Mouse (Mus musculus) heart, embryonic 10.5 days (tissue): ENCODE measurements around the gene Dync1i2. TPM values are rescaled to one million over a fixed set of nuclear protein-coding genes. Genes with fewer than 3 reads are reported as not detected.

Experiments
- DNase-seq: peaks from one replicate; pipeline ENCODE4 v3.0.0-alpha.2; 2017; ENCODE audit warnings: low spot score
- H3K27ac ChIP-seq: fragments of 300-500 bp; sonication (generic); 2 replicates; pipeline ENCODE4 v1.5.1; 2016; ENCODE audit warnings: mild to moderate bottlenecking
- H3K27me3 ChIP-seq: fragments of 300-500 bp; sonication (generic); 2 replicates; pipeline ENCODE4 v1.6.1; 2016; ENCODE audit warnings: mild to moderate bottlenecking; ENCODE audit not compliant: poor library complexity, insufficient read depth, severe bottlenecking
- H3K36me3 ChIP-seq: fragments of 300-500 bp; sonication (generic); 2 replicates; pipeline ENCODE4 v1.6.1; 2016; ENCODE audit warnings: mild to moderate bottlenecking, moderate library complexity
- H3K4me1 ChIP-seq: fragments of 300-500 bp; sonication (generic); 2 replicates; pipeline ENCODE4 v1.6.1; 2016; ENCODE audit warnings: mild to moderate bottlenecking
- H3K4me3 ChIP-seq: fragments of 300-500 bp; sonication (generic); 2 replicates; pipeline ENCODE4 v1.5.1; 2016; ENCODE audit warnings: mild to moderate bottlenecking, moderate library complexity
- H3K9me3 ChIP-seq: fragments of 300-500 bp; sonication (generic); 2 replicates; pipeline ENCODE4 v1.6.1; 2016; ENCODE audit warnings: mild to moderate bottlenecking, moderate library complexity
- WGBS: fragments of 180-500 bp; shearing (Covaris S2); methylation state at CpG from one replicate; pipeline ENCODE4 v1.1.7; 2016; 5-methylcytosine and 5-hydroxymethylcytosine counted together
- polyA plus RNA-seq: library from polyadenylated mRNA; unstranded; fragments of >200 nt; fragmentation: Nextera tagmentation; extraction: Ambion mirVana; gene quantifications from 2 replicates; pipeline ENCODE4 v1.2.1, GENCODE M21; 2016

The Dync1i2 gene
- polyA plus RNA-seq, 1 experiment from 2014 or later: 70.4 TPM

- no peak overlapping the region for H3K27ac ChIP-seq
- H3K36me3 ChIP-seq: peaks cover 59% of the 10 kb centered on the region
- no peak for DNase-seq
- H3K4me1 ChIP-seq: no peaks in the 10 kb centered on the region
- WGBS: 82% methylated on average over 5 of the region's 5 CpGs
- no peaks in the 10 kb centered on the region for H3K9me3 ChIP-seq
- H3K27me3 ChIP-seq: no peaks in the 10 kb centered on the region
- H3K4me3 ChIP-seq: no peak overlapping the region
Observed at GRCm38 (mm10) chr2:71250841-71251240, 39.3 kb downstream of the Dync1i2 start.

DNA sequence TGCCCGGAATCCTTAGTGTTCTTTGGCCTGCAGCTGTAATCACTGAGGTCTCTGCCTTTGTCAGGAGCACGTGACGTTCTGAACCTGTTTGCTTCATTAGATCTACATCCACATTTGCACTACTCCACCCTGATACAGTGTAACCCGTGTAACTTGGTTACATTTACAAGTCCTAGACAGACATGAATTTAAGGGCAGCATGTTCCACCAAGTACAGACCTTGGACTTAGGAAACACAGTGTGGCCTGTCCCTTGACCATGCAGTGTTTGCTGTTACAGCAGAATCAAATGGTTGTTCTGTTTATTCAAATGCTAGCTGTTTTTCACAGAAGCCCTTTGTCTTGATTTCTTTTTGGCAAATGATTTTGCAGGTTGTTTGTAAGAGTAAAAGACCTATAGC is 43.3 kb downstream of the Dync1i2 start:
- Histone ChIP-seq H3K4me1 (no peaks in the 10 kb centered on the region), H3K4me3 (no peak overlapping the region), H3K9me3 (no peaks in the 10 kb centered on the region), H3K27me3 (no peaks in the 10 kb centered on the region), H3K36me3 (peaks cover 80% of the 10 kb centered on the region), H3K27ac (no peak overlapping the region)
- DNase-seq: no peak
- 62% methylated on average over 4 of the region's 4 CpGs for WGBS

DNA sequence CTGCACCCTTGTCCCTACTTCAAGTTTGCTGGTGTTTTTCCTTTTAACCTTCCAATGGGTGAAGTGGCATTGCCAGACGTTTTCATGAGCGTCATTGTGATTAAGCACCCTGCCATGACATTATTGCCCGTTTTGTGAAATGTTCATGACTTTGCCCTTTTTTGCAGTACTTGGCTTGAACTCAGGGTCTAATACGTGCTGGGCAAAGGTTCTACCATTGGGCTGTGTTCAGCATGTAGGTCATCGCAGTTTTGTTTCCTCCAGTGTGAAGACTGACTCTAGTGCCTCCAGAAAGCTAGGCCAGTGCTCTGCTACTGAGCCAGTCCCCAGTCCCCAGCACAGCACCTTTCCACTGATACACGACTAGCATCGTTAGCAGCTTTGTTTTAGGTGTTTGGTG is 45.1 kb downstream of the Dync1i2 start:
- WGBS: 88% methylated on average over 7 of the region's 7 CpGs
- H3K36me3 ChIP-seq: peaks cover 78% of the 10 kb centered on the region

GRCm38 (mm10) chr2:71264585-71264984 is 53.1 kb downstream of the Dync1i2 start:
- H3K27me3 ChIP-seq: no peaks in the 10 kb centered on the region
- H3K4me3 ChIP-seq: no peak overlapping the region
- no peak overlapping the region for H3K27ac ChIP-seq
- H3K9me3 ChIP-seq: no peaks in the 10 kb centered on the region
- DNase-seq: no peak
- no peaks in the 10 kb centered on the region for H3K4me1 ChIP-seq
- H3K36me3 ChIP-seq: peaks cover 79% of the 10 kb centered on the region
- 94% methylated on average over 20 of the region's 20 CpGs for WGBS

More for the DNA sequence above, 45.1 kb downstream of the Dync1i2 start:
- Histone ChIP-seq H3K4me3 (no peak overlapping the region), H3K4me1 (no peaks in the 10 kb centered on the region), H3K27me3 (no peaks in the 10 kb centered on the region), H3K27ac (no peak overlapping the region), H3K9me3 (no peaks in the 10 kb centered on the region)
- no peak for DNase-seq

- no peak for DNase-seq
- 90% methylated on average over 8 of the region's 8 CpGs for WGBS
- Histone ChIP-seq H3K27me3 (no peaks in the 10 kb centered on the region), H3K4me3 (no peak overlapping the region), H3K27ac (no peak overlapping the region), H3K36me3 (peaks cover 54% of the 10 kb centered on the region), H3K4me1 (no peaks in the 10 kb centered on the region), H3K9me3 (no peaks in the 10 kb centered on the region)
Observed at GRCm38 (mm10) chr2:71268691-71269090, 57.2 kb downstream of the Dync1i2 start.

DNA sequence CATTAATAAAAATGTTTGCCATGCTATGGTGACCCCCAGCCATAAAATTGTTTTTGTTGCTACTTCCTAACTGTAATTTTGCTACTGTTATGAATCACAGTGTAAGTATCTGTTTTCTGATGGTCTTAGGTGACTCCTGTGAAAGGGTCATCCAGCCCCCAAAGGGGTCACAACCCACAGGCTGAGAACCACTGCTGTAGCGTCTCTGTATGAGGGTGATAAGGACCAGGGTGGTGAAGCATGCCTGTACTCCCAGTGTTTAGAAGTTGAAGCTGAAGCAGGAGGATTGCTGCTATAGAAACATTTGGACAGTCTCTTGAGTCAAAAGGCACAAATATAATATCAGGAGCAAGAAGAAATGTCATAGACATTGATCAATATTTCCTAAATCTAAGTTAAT is 57.8 kb downstream of the Dync1i2 start:
- H3K4me3 ChIP-seq: no peak overlapping the region
- H3K9me3 ChIP-seq: no peaks in the 10 kb centered on the region
- H3K36me3 ChIP-seq: peaks cover 54% of the 10 kb centered on the region
- DNase-seq: no peak
- no peaks in the 10 kb centered on the region for H3K4me1 ChIP-seq
- WGBS: 43% methylated on average over 1 of the region's 1 CpGs
- H3K27ac ChIP-seq: no peak overlapping the region
- no peaks in the 10 kb centered on the region for H3K27me3 ChIP-seq

GRCm38 (mm10) chr2:71270085-71270484 is 58.6 kb downstream of the Dync1i2 start:
- no peak overlapping the region for H3K27ac ChIP-seq
- DNase-seq: no peak
- 69% methylated on average over 4 of the region's 4 CpGs for WGBS
- no peak overlapping the region for H3K4me3 ChIP-seq
- no peaks in the 10 kb centered on the region for H3K4me1 ChIP-seq
- no peaks in the 10 kb centered on the region for H3K27me3 ChIP-seq
- no peaks in the 10 kb centered on the region for H3K9me3 ChIP-seq
- peaks cover 52% of the 10 kb centered on the region for H3K36me3 ChIP-seq

GRCm38 (mm10) chr2:71273955-71274679 is 62.6 kb downstream of the Dync1i2 start:
- Histone ChIP-seq H3K27me3 (no peaks in the 10 kb centered on the region), H3K4me1 (no peaks in the 10 kb centered on the region), H3K4me3 (no peak overlapping the region), H3K27ac (no peak overlapping the region), H3K9me3 (no peaks in the 10 kb centered on the region), H3K36me3 (peaks cover 56% of the 10 kb centered on the region)
- DNase-seq: no peak
- 72% methylated on average over 23 of the region's 23 CpGs for WGBS

DNA sequence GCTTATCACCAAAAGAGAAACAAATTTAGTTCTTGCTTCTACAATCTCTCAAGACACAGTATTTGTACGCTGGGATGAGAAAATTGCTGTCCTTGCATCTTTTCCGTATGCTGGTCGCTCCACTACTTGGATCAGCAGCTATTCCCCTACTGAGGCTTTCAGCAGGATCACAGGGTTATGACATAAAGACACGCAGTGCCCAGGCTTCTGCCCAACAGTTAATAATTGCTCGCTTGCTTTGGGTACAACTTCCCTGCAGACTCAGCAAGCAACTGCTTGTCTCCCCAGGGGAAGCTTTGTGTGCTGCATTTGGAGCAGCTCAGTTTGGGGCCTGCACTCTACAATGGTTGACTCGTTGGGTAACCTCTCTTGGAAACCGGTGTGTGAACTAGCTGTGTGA is 64.2 kb downstream of the Dync1i2 start:
- no peak for DNase-seq
- Histone ChIP-seq H3K4me1 (no peaks in the 10 kb centered on the region), H3K36me3 (peaks cover 61% of the 10 kb centered on the region), H3K27ac (no peak overlapping the region), H3K4me3 (no peak overlapping the region), H3K27me3 (no peaks in the 10 kb centered on the region), H3K9me3 (no peaks in the 10 kb centered on the region)
- 88% methylated on average over 7 of the region's 7 CpGs for WGBS

- 76% methylated on average over 23 of the region's 23 CpGs for WGBS
- H3K4me1 ChIP-seq: no peaks in the 10 kb centered on the region
- DNase-seq: no peak
- no peak overlapping the region for H3K4me3 ChIP-seq
- H3K9me3 ChIP-seq: no peaks in the 10 kb centered on the region
- no peaks in the 10 kb centered on the region for H3K27me3 ChIP-seq
- H3K27ac ChIP-seq: no peak overlapping the region
- peaks cover 68% of the 10 kb centered on the region for H3K36me3 ChIP-seq
Observed at GRCm38 (mm10) chr2:71278791-71279775, 67.6 kb downstream of the Dync1i2 start.

GRCm38 (mm10) chr2:71281981-71282380 is 70.5 kb downstream of the Dync1i2 start:
- DNase-seq: no peak
- Histone ChIP-seq H3K36me3 (peaks cover 55% of the 10 kb centered on the region), H3K27me3 (no peaks in the 10 kb centered on the region), H3K4me1 (no peaks in the 10 kb centered on the region), H3K4me3 (no peak overlapping the region), H3K27ac (no peak overlapping the region), H3K9me3 (no peaks in the 10 kb centered on the region)
- WGBS: 70% methylated on average over 1 of the region's 1 CpGs

DNA sequence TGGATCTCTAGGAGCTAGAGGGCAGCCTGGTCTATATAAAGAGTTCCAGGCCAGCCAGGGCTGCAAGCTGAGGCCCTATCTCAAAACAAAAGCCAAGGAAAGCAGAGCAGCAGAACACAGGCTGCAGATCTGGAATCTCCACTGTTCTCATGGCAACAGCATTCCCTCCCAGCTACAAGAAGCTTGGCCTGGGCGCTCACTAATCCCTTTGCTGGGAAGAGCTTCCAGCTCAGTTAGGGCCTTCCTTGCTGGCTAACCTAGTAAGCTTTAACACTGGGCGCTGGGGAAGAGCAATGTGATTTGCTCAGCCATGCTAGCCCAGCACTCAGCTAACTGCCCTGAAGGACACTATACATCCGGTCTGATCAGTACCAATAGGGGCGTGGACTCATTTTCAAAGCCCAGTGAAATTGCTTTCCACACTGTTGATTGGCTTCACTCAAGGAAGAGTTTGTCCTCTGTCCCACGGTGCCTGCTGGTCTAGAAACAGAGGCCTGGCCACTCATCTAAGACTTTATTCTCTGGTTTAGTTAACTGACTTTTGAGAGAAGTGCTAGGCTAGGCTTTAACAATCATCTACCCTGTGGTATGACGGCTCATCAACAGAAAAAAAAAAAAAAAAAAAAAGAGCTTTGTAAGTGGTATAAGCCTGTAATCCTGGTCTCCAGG is 78.7 kb downstream of the Dync1i2 start:
- no peak overlapping the region for H3K4me3 ChIP-seq
- peaks cover 40% of the 10 kb centered on the region for H3K36me3 ChIP-seq
- H3K27ac ChIP-seq: no peak overlapping the region
- 57% methylated on average over 6 of the region's 6 CpGs for WGBS
- H3K27me3 ChIP-seq: no peaks in the 10 kb centered on the region
- H3K4me1 ChIP-seq: peaks cover 7% of the 10 kb centered on the region; the same call in 1 of the 2 replicates
- no peaks in the 10 kb centered on the region for H3K9me3 ChIP-seq
- DNase-seq: no peak

- DNase-seq: no peak
- Histone ChIP-seq H3K4me1 (peaks cover 7% of the 10 kb centered on the region; the same call in 1 of the 2 replicates), H3K27me3 (no peaks in the 10 kb centered on the region), H3K9me3 (no peaks in the 10 kb centered on the region), H3K36me3 (peaks cover 39% of the 10 kb centered on the region), H3K4me3 (no peak overlapping the region), H3K27ac (no peak overlapping the region)
- 72% methylated on average over 5 of the region's 5 CpGs for WGBS
Observed at GRCm38 (mm10) chr2:71291566-71291965, 80.1 kb downstream of the Dync1i2 start.
